Mouse (Mus musculus): Measurements from ENCODE around the gene Wdr3. TPM values are rescaled to one million over a fixed set of nuclear protein-coding genes. Genes with fewer than 3 reads are reported as not detected.

The Wdr3 gene
- total RNA-seq, 2 experiments from 2014 or later = 11.8 to 13.7 TPM

Other genes starting within 250 kb of the Wdr3 start
- gene Gdap2, start within 50 bp of the Wdr3 start, total RNA-seq (2021) = 10 to 100 TPM; 12.1 to 13.6 TPM